Mouse (Mus musculus): ENCODE results near the gene Ly6g6f.

The Ly6g6f gene

GRCm38 (mm10) chr17:35105740-35106389 lies 20.5 kb upstream of the Ly6g6f start:
- no peak for DNase-seq (ENCODE audit: low spot score)

GRCm38 (mm10) chr17:35104754-35105153 lies 19.3 kb upstream of the Ly6g6f start:
- DNase-seq (ENCODE audit: low spot score), result no peak

GRCm38 (mm10) chr17:35104079-35104478 lies 18.7 kb upstream of the Ly6g6f start:
- DNase-seq (ENCODE audit: low spot score), result peak; percentile 58

- peak; percentile 88 for DNase-seq (ENCODE audit: low spot score)
Observed at GRCm38 (mm10) chr17:35103221-35103690, 17.8 kb upstream of the Ly6g6f start.

- DNase-seq (ENCODE audit: low spot score), result no peak
Observed at GRCm38 (mm10) chr17:35102299-35102698, 16.9 kb upstream of the Ly6g6f start.

GRCm38 (mm10) chr17:35101161-35101560 lies 15.8 kb upstream of the Ly6g6f start:
- no peak for DNase-seq (ENCODE audit: low spot score)

- DNase-seq (ENCODE audit: low spot score), result peak; percentile 88
Observed at GRCm38 (mm10) chr17:35100196-35100765, 14.9 kb upstream of the Ly6g6f start.

GRCm38 (mm10) chr17:35097164-35097655 lies 11.8 kb upstream of the Ly6g6f start:
- no peak for DNase-seq (ENCODE audit: low spot score)

GRCm38 (mm10) chr17:35096597-35096996 lies 11.2 kb upstream of the Ly6g6f start:
- no peak for DNase-seq (ENCODE audit: low spot score)

GRCm38 (mm10) chr17:35094475-35095365 lies 9.3 kb upstream of the Ly6g6f start:
- no peak for DNase-seq (ENCODE audit: low spot score)

- no peak for DNase-seq (ENCODE audit: low spot score)
Observed at GRCm38 (mm10) chr17:35092403-35093198, 7.2 kb upstream of the Ly6g6f start.

GRCm38 (mm10) chr17:35090166-35090932 lies 4.9 kb upstream of the Ly6g6f start:
- DNase-seq (ENCODE audit: low spot score), result no peak

GRCm38 (mm10) chr17:35088825-35089644 lies 3.6 kb upstream of the Ly6g6f start, which contains the start of gene Abhd16a:
Gene Abhd16a, plus strand, starts transcription at chr17:35089263.
- peak; percentile 91 for DNase-seq (ENCODE audit: low spot score)

GRCm38 (mm10) chr17:35088151-35088550 lies 2.7 kb upstream of the Ly6g6f start:
- no peak for DNase-seq (ENCODE audit: low spot score)

GRCm38 (mm10) chr17:35083929-35084497 lies 1.4 kb downstream of the Ly6g6f start:
- DNase-seq (ENCODE audit: low spot score), result no peak

GRCm38 (mm10) chr17:35082841-35083576 lies 2.4 kb downstream of the Ly6g6f start:
- no peak for DNase-seq (ENCODE audit: low spot score)

- no peak for DNase-seq (ENCODE audit: low spot score)
Observed at GRCm38 (mm10) chr17:35080710-35081109, 4.7 kb downstream of the Ly6g6f start.

- no peak for DNase-seq (ENCODE audit: low spot score)
Observed at GRCm38 (mm10) chr17:35080248-35080647, 5.2 kb downstream of the Ly6g6f start.

- DNase-seq (ENCODE audit: low spot score), result no peak
Observed at GRCm38 (mm10) chr17:35079778-35080177, 5.6 kb downstream of the Ly6g6f start.

Data from yolk sac, embryonic 10.5 days (tissue).